Mouse (Mus musculus): ENCODE measurements at regions not wholly inside any gene's neighbourhood (a gene's known extent, or its start where the extent isn't known, plus 50 kb on each side); places are given as distances from the start of the nearest gene placed in this dataset.

GRCm38 (mm10) chr7:93136061-93136460 lies 56.4 kb downstream of the Fam181b start:
- no peak for DNase-seq

- no peak for DNase-seq
Observed at GRCm38 (mm10) chr7:93147379-93147778, 67.7 kb downstream of the Fam181b start.

- no peak for DNase-seq
Observed at GRCm38 (mm10) chr7:93151321-93151720, 71.7 kb downstream of the Fam181b start.

- peak; percentile 25 for DNase-seq
Observed at GRCm38 (mm10) chr7:93197106-93197505, 117.4 kb downstream of the Fam181b start.

All from right cerebral cortex, adult 18-20 months (tissue).